Mouse (Mus musculus) MEL (cell line): ENCODE measurements around the gene Fbxw17. TPM values are rescaled to one million over a fixed set of nuclear protein-coding genes. Genes with fewer than 3 reads are reported as not detected.
"Not testable (repeated sequence)": the region's sequence is repeated elsewhere in the genome, so short reads cannot be mapped to it uniquely, and the experiment has no call there.

Experiments used
- DNase-seq: peaks from one replicate; pipeline ENCODE4 v3.0.0; 2011; ENCODE audit warnings: low read depth, low spot score
- H3K27ac ChIP-seq: 2 replicates; pipeline ENCODE4 v1.5.1; 2012; ENCODE audit warnings: low read depth, mild to moderate bottlenecking, control low read depth, low read length, moderate library complexity; ENCODE audit not compliant: control insufficient read depth
- H3K27me3 ChIP-seq, 2 experiments: fragments of 150-350 bp in 1 of 2; sonication (generic) in 1 of 2; 2 replicates each; pipeline ENCODE4 v1.6.1; 2012; ENCODE audit warnings: low read length in 2 of 2, mild to moderate bottlenecking in 2 of 2, improper control_type of control experiment in 1 of 2, moderate library complexity in 1 of 2; ENCODE audit not compliant: insufficient read depth in 2 of 2, control insufficient read depth in 1 of 2
- H3K36me3 ChIP-seq, 2 experiments: 2 replicates each; pipeline ENCODE4 v1.6.1; 2012 to 2014; ENCODE audit warnings: low read length in 2 of 2, improper control_type of control experiment in 1 of 2, inconsistent platforms in 1 of 2, mild to moderate bottlenecking in 1 of 2; ENCODE audit not compliant: insufficient read depth in 2 of 2, control insufficient read depth in 1 of 2
- H3K4me1 ChIP-seq, 2 experiments: fragments of 150-350 bp in 1 of 2; sonication (generic) in 1 of 2; 2 replicates each; pipeline ENCODE4 v1.6.1; 2012; ENCODE audit warnings: low read length in 2 of 2, improper control_type of control experiment in 1 of 2, mild to moderate bottlenecking in 1 of 2; ENCODE audit not compliant: insufficient read depth in 2 of 2, control insufficient read depth in 1 of 2
- H3K4me3 ChIP-seq, 2 experiments: fragments of 150-350 bp in 1 of 2; sonication (generic) in 1 of 2; 2 replicates each; pipeline ENCODE4 v1.5.1; 2012; ENCODE audit warnings: low read depth in 2 of 2, low read length in 2 of 2, mild to moderate bottlenecking in 2 of 2, moderate library complexity in 2 of 2, control low read depth in 1 of 2, improper control_type of control experiment in 1 of 2; ENCODE audit not compliant: control insufficient read depth in 1 of 2, insufficient read depth in 1 of 2
- H3K79me2 ChIP-seq: 2 replicates; pipeline ENCODE4 v1.6.1; 2012; ENCODE audit warnings: mild to moderate bottlenecking, low read length, moderate library complexity; ENCODE audit not compliant: control insufficient read depth, poor library complexity, insufficient read depth
- H3K9ac ChIP-seq: 2 replicates; pipeline ENCODE4 v1.6.1; 2012; ENCODE audit warnings: low read depth, mild to moderate bottlenecking, control low read depth, low read length, moderate library complexity; ENCODE audit not compliant: control insufficient read depth, poor library complexity, severe bottlenecking
- H3K9me3 ChIP-seq: fragments of 150-350 bp; sonication (generic); replicated peaks from 2 replicates; pipeline ENCODE4 v1.6.1; 2012; ENCODE audit warnings: mild to moderate bottlenecking, low read length, improper control_type of control experiment, moderate library complexity; ENCODE audit not compliant: insufficient read depth
- CHD2 ChIP-seq: IDR thresholded peaks from 2 replicates; pipeline ENCODE4 v1.6.1; 2011; ENCODE audit warnings: low read length, improper control_type of control experiment
- CTCF ChIP-seq, 3 experiments: IDR thresholded peaks in 2 of 3; conservative IDR thresholded peaks in 1 of 3; 2 replicates each; pipeline ENCODE4 v1.5.1; 2011 to 2012; ENCODE audit warnings: low read length in 3 of 3, low read depth in 2 of 3, mild to moderate bottlenecking in 2 of 3, improper control_type of control experiment in 1 of 3, inconsistent platforms in 1 of 3, mixed read lengths in 1 of 3, moderate library complexity in 1 of 3; ENCODE audit not compliant: control insufficient read depth in 1 of 3, insufficient read depth in 1 of 3, poor library complexity in 1 of 3, severe bottlenecking in 1 of 3
- MXI1 ChIP-seq: IDR thresholded peaks from 2 replicates; pipeline ENCODE4 v1.6.1; 2011; ENCODE audit warnings: mild to moderate bottlenecking, low read depth, low read length, improper control_type of control experiment
- MYB ChIP-seq: IDR thresholded peaks from 2 replicates; pipeline ENCODE4 v1.6.1; 2011; ENCODE audit warnings: mild to moderate bottlenecking, low read depth, low read length, improper control_type of control experiment
- NELFE ChIP-seq: IDR thresholded peaks from 2 replicates; pipeline ENCODE4 v1.6.1; 2011; ENCODE audit warnings: low read depth, low read length, improper control_type of control experiment
- RAD21 ChIP-seq: IDR thresholded peaks from 2 replicates; pipeline ENCODE4 v1.6.1; 2011; ENCODE audit warnings: mild to moderate bottlenecking, low read depth, low read length, improper control_type of control experiment
- RCOR1 ChIP-seq: IDR thresholded peaks from 2 replicates; pipeline ENCODE4 v1.6.1; 2012; ENCODE audit warnings: low read depth, mild to moderate bottlenecking, inconsistent platforms, low read length, improper control_type of control experiment
- USF1 ChIP-seq: IDR thresholded peaks from 2 replicates; pipeline ENCODE4 v1.6.1; 2014; ENCODE audit warnings: low read depth, mild to moderate bottlenecking, inconsistent platforms, low read length, improper control_type of control experiment, moderate library complexity
- USF2 ChIP-seq, 2 experiments: IDR thresholded peaks; 2 replicates each; pipeline ENCODE4 v1.6.1; 2011 to 2012; ENCODE audit warnings: improper control_type of control experiment in 2 of 2, low read length in 2 of 2, borderline replicate concordance in 1 of 2, inconsistent platforms in 1 of 2, low read depth in 1 of 2, mild to moderate bottlenecking in 1 of 2; ENCODE audit not compliant: insufficient read depth in 1 of 2
- ZKSCAN1 ChIP-seq: IDR thresholded peaks from 2 replicates; pipeline ENCODE4 v1.6.1; 2012; ENCODE audit warnings: low read depth, mild to moderate bottlenecking, inconsistent platforms, low read length, improper control_type of control experiment, moderate library complexity
- ZMIZ1 ChIP-seq: IDR thresholded peaks from 2 replicates; pipeline ENCODE4 v1.6.1; 2012; ENCODE audit warnings: low read depth, mild to moderate bottlenecking, inconsistent platforms, low read length, improper control_type of control experiment, moderate library complexity
- polyA plus RNA-seq, 2 experiments: library from polyadenylated mRNA; stranded (reverse) in 1 of 2; unstranded in 1 of 2; fragments of >175 nt in 1 of 2; fragments of >200 nt in 1 of 2; gene quantifications; 2 replicates each; pipeline versions ENCODE4 v1.2.1 to v1.2.4; 2012; ENCODE audit warnings: low replicate concordance in 2 of 2, low read depth in 1 of 2; ENCODE audit not compliant: insufficient read length in 2 of 2, insufficient read depth in 1 of 2, missing spikeins in 1 of 2
- total RNA-seq: library from RNA; depleted of rRNA; stranded (reverse); fragments of 300-350 nt; gene quantifications from 2 replicates; pipeline ENCODE4 v1.2.3, GENCODE M21; 2012

Gene Fbxw17
- total and polyA plus RNA-seq, 3 experiments: not detected

DNA sequence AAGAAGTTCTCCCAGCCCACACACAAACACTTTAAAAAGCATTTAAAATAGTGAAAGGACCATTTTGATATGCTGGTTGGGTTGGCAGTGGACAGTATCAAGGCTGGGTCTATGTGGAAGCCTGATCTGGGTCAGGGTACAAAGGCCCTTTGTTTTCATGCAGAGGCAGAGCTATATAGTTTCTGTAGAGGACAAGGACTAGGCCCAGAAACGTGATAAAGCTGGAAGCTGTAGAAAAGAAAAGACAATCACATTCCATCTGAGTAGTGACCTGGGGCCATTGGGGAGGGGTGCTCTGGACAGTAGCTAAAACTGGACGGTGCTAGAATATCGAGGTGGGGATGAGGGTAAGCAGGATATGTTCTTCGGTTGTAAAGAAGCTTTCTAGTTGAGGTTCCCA lies 27.6 kb downstream of the Fbxw17 start:
- H3K36me3 ChIP-seq: no peaks in the 10 kb centered on the region
- no peaks in the 10 kb centered on the region for H3K9me3 ChIP-seq
- H3K79me2 ChIP-seq: no peaks in the 10 kb centered on the region
- no peaks in the 10 kb centered on the region for H3K4me1 ChIP-seq
- H3K27me3 ChIP-seq: no peaks in the 10 kb centered on the region
- H3K9ac ChIP-seq: no peak overlapping the region
- H3K4me3 ChIP-seq: no peak overlapping the region
- H3K27ac ChIP-seq: no peak overlapping the region
- TF ChIP-seq CTCF (IDR thresholded peaks at IDR 0.05 in 2 of 3, conservative IDR thresholded peaks at IDR 0.05 in 1 of 3; ENCODE audit: control insufficient read depth in 1 of 3, insufficient read depth in 1 of 3, low read depth in 2 of 3, low read length in 3 of 3, poor library complexity in 1 of 3, severe bottlenecking in 1 of 3): no peak
- TF ChIP-seq ZKSCAN1: no peak
- TF ChIP-seq NELFE: no peak
- no peak for TF ChIP-seq USF1
- no peak for TF ChIP-seq RCOR1
- no peak for TF ChIP-seq RAD21
- DNase-seq: no peak

GRCm38 (mm10) chr13:50452266-50452665 lies 34.6 kb downstream of the Fbxw17 start:
- H3K27me3 ChIP-seq, H3K9ac ChIP-seq, H3K4me3 ChIP-seq, DNase-seq, H3K79me2 ChIP-seq, H3K9me3 ChIP-seq, H3K27ac ChIP-seq, H3K4me1 ChIP-seq, H3K36me3 ChIP-seq: not testable (repeated sequence)

GRCm38 (mm10) chr13:50453426-50453825 lies 35.8 kb downstream of the Fbxw17 start:
- Histone ChIP-seq H3K4me1 (no peaks in the 10 kb centered on the region), H3K27me3 (no peaks in the 10 kb centered on the region), H3K27ac (no peak overlapping the region), H3K79me2 (no peaks in the 10 kb centered on the region), H3K9ac (no peak overlapping the region), H3K36me3 (no peaks in the 10 kb centered on the region), H3K9me3 (no peaks in the 10 kb centered on the region), H3K4me3 (no peak overlapping the region)
- no peak for TF ChIP-seq ZKSCAN1
- TF ChIP-seq USF2 (IDR thresholded peaks at IDR 0.05; ENCODE audit: borderline replicate concordance in 1 of 2, insufficient read depth in 1 of 2, low read depth in 1 of 2, low read length in 2 of 2): no peak
- no peak for TF ChIP-seq MYB
- TF ChIP-seq MXI1: no peak
- TF ChIP-seq CHD2: no peak
- no peak for TF ChIP-seq ZMIZ1
- DNase-seq: no peak

- H3K9me3 ChIP-seq, H3K79me2 ChIP-seq, DNase-seq: not testable (repeated sequence)
These were observed 42.8 kb downstream of the Fbxw17 start for GRCm38 (mm10) chr13:50460433-50460832.

More at GRCm38 (mm10) chr13:50460433-50460832, 42.8 kb downstream of the Fbxw17 start:
- H3K36me3 ChIP-seq, H3K9ac ChIP-seq, H3K27ac ChIP-seq, H3K27me3 ChIP-seq, H3K4me1 ChIP-seq, H3K4me3 ChIP-seq: not testable (repeated sequence)
